Mouse (Mus musculus) cerebellum, adult 2 months (tissue): ENCODE measurements around the gene Ccdc15.

Experiments used
- CTCF ChIP-seq: fragments of 200-500 bp; IDR thresholded peaks from 2 replicates; pipeline ENCODE4 v1.5.1; 2011; ENCODE audit warnings: low read depth, mild to moderate bottlenecking, control low read depth, low read length, moderate library complexity, borderline replicate concordance; ENCODE audit not compliant: insufficient read depth
- POLR2A ChIP-seq: fragments of 200-500 bp; IDR thresholded peaks from 2 replicates; pipeline ENCODE4 v1.6.1; 2011; ENCODE audit warnings: low read length, control low read depth, borderline replicate concordance; ENCODE audit not compliant: insufficient read depth

GRCm38 (mm10) chr9:37244600-37244999 lies 103.6 kb downstream of the Ccdc15 start:
- no peak for TF ChIP-seq CTCF
- no peak for TF ChIP-seq POLR2A
